Mouse (Mus musculus) stomach, postnatal 0 days (tissue): ENCODE data around the gene F930015N05Rik. TPM values are rescaled to one million over a fixed set of nuclear protein-coding genes. Genes with fewer than 3 reads are reported as not detected.

Experiments used
- ATAC-seq: fragments of 200-750 bp; cut with Nextera tagmentation; 2 replicates; pipeline ENCODE4 v1.8.0; 2017; ENCODE audit not compliant: low FRiP score, low TSS enrichment
- DNase-seq: peaks from one replicate; pipeline ENCODE4 v3.0.0-alpha.2; 2016; ENCODE audit warnings: low spot score
- H3K27ac ChIP-seq: fragments of 300-500 bp; sonication (generic); replicated peaks from 2 replicates; pipeline ENCODE4 v1.5.1; 2014; ENCODE audit warnings: mild to moderate bottlenecking, control low read depth
- H3K27me3 ChIP-seq: fragments of 300-500 bp; sonication (generic); 2 replicates; pipeline ENCODE4 v1.6.1; 2014; ENCODE audit warnings: low read length; ENCODE audit not compliant: control insufficient read depth, insufficient read depth
- H3K36me3 ChIP-seq: fragments of 300-500 bp; sonication (generic); 2 replicates; pipeline ENCODE4 v1.6.1; 2014; ENCODE audit warnings: low read length, mixed read lengths; ENCODE audit not compliant: control insufficient read depth, insufficient read depth
- H3K4me1 ChIP-seq: fragments of 300-500 bp; sonication (generic); replicated peaks from 2 replicates; pipeline ENCODE4 v1.6.1; 2014; ENCODE audit warnings: antibody characterized with exemption; ENCODE audit not compliant: control insufficient read depth, insufficient read depth
- H3K4me2 ChIP-seq: fragments of 300-500 bp; sonication (generic); replicated peaks from 2 replicates; pipeline ENCODE4 v1.6.1; 2014; ENCODE audit warnings: low read depth, mild to moderate bottlenecking, control low read depth, moderate library complexity
- H3K4me3 ChIP-seq: fragments of 300-500 bp; sonication (generic); 2 replicates; pipeline ENCODE4 v1.5.1; 2014; ENCODE audit warnings: low read depth, low read length, control low read depth
- H3K9ac ChIP-seq: fragments of 300-500 bp; sonication (generic); 2 replicates; pipeline ENCODE4 v1.6.1; 2014; ENCODE audit warnings: mild to moderate bottlenecking, low read length, control low read depth, mixed read lengths
- H3K9me3 ChIP-seq: fragments of 300-500 bp; sonication (generic); 2 replicates; pipeline ENCODE4 v1.6.1; 2016; ENCODE audit warnings: low read length; ENCODE audit not compliant: control insufficient read depth
- CTCF ChIP-seq: IDR thresholded peaks from 2 replicates; pipeline ENCODE4 v1.5.1; 2016; ENCODE audit warnings: antibody characterized with exemption, low read depth, mild to moderate bottlenecking, moderate library complexity
- EP300 ChIP-seq: optimal IDR thresholded peaks from 2 replicates; pipeline ENCODE3; 2016; ENCODE audit warnings: antibody characterized with exemption
- WGBS: fragments of 180-500 bp; shearing (Covaris S2); extraction: QIAGEN DNeasy Blood & Tissue Kit; methylation state at CpG from one replicate; pipeline ENCODE4 v1.1.7; 2014; 5-methylcytosine and 5-hydroxymethylcytosine counted together
- polyA plus RNA-seq: library from polyadenylated mRNA; unstranded; fragments of >200 nt; fragmentation: Nextera tagmentation; extraction: Ambion mirVana; gene quantifications from 2 replicates; pipeline ENCODE4 v1.2.1, GENCODE M21; 2015

The F930015N05Rik gene
- polyA plus RNA-seq, 1 experiment from 2014 or later = 0.27 TPM

- no peak for ATAC-seq
- peak overlapping the region; percentile 55 for H3K4me3 ChIP-seq
- no peaks in the 10 kb centered on the region for H3K9me3 ChIP-seq
- 36% methylated on average over 5 of the region's 5 CpGs for WGBS
- H3K27ac ChIP-seq = no peak overlapping the region
- TF ChIP-seq EP300 (no peak), CTCF (no peak)
- peak overlapping the region; percentile 98 for H3K4me2 ChIP-seq
- peak overlapping the region; percentile 69 for H3K9ac ChIP-seq
- H3K27me3 ChIP-seq = no peaks in the 10 kb centered on the region
- H3K36me3 ChIP-seq = no peaks in the 10 kb centered on the region
- no peak for DNase-seq
- H3K4me1 ChIP-seq = peaks cover 2% of the 10 kb centered on the region; the same call in 1 of the 2 replicates
Measured at GRCm38 (mm10) chr11:64436791-64437298, 392 bp upstream of the F930015N05Rik start.

- H3K4me2 ChIP-seq = peak overlapping the region; percentile 98
- H3K9me3 ChIP-seq = no peaks in the 10 kb centered on the region
- H3K9ac ChIP-seq = peak overlapping the region; percentile 69
- H3K27ac ChIP-seq = peak overlapping the region; percentile 58
- TF ChIP-seq CTCF = peak; percentile 20
- no peak for TF ChIP-seq EP300
- ATAC-seq (peak; percentile 55), DNase-seq (peak; percentile 56)
- peak overlapping the region; percentile 55 for H3K4me3 ChIP-seq
- no peaks in the 10 kb centered on the region for H3K27me3 ChIP-seq
- H3K4me1 ChIP-seq = peaks cover 2% of the 10 kb centered on the region; the same call in 1 of the 2 replicates
- WGBS = under 1% methylated on average over 81 of the region's 81 CpGs
- no peaks in the 10 kb centered on the region for H3K36me3 ChIP-seq
Measured at GRCm38 (mm10) chr11:64435546-64436411, 674 bp downstream of the F930015N05Rik start.

- ATAC-seq (peak; percentile 96), DNase-seq (peak; percentile 82)
- peak within 1 kb of the TSS; percentile 55 for H3K4me3 ChIP-seq
- H3K9ac ChIP-seq = peak within 1 kb of the TSS; percentile 69
- peaks cover 2% of the 10 kb centered on the region; the same call in 1 of the 2 replicates for H3K4me1 ChIP-seq
- no peaks in the 10 kb centered on the region for H3K27me3 ChIP-seq
- H3K4me2 ChIP-seq = peak within 1 kb of the TSS; percentile 98
- H3K36me3 ChIP-seq = no peaks in the 10 kb centered on the region
- H3K27ac ChIP-seq = peak within 1 kb of the TSS; percentile 58
- WGBS = 1% methylated on average over 29 of the region's 36 CpGs
- TF ChIP-seq EP300 = no peak
- TF ChIP-seq CTCF = no peak
- H3K9me3 ChIP-seq = no peaks in the 10 kb centered on the region
Measured at GRCm38 (mm10) chr11:64434611-64435545, 1.6 kb downstream of the F930015N05Rik start, which contains the start of gene Hs3st3a1. TSS of gene Hs3st3a1 (plus strand) at chr11:64435332.

GRCm38 (mm10) chr11:64418969-64419368 is 17.5 kb downstream of the F930015N05Rik start:
- Histone ChIP-seq H3K4me2 (no peak overlapping the region), H3K36me3 (no peaks in the 10 kb centered on the region), H3K27ac (no peak overlapping the region), H3K27me3 (no peaks in the 10 kb centered on the region), H3K9me3 (no peaks in the 10 kb centered on the region), H3K9ac (no peak overlapping the region), H3K4me3 (no peak overlapping the region), H3K4me1 (no peaks in the 10 kb centered on the region)
- ATAC-seq (no peak), DNase-seq (no peak)
- WGBS = 59% methylated on average over 1 of the region's 1 CpGs
- TF ChIP-seq EP300 (no peak), CTCF (no peak)

- no peak overlapping the region for H3K27ac ChIP-seq
- 59% methylated on average over 6 of the region's 6 CpGs for WGBS
- DNase-seq (no peak), ATAC-seq (no peak)
- no peaks in the 10 kb centered on the region for H3K4me1 ChIP-seq
- no peak overlapping the region for H3K4me2 ChIP-seq
- H3K36me3 ChIP-seq = no peaks in the 10 kb centered on the region
- no peak overlapping the region for H3K4me3 ChIP-seq
- H3K9me3 ChIP-seq = no peaks in the 10 kb centered on the region
- TF ChIP-seq EP300 (no peak), CTCF (no peak)
- H3K9ac ChIP-seq = no peak overlapping the region
- no peaks in the 10 kb centered on the region for H3K27me3 ChIP-seq
Measured at GRCm38 (mm10) chr11:64400534-64401093, 35.8 kb downstream of the F930015N05Rik start.
